Mouse (Mus musculus) heart, postnatal 0 days (tissue): ENCODE results near the gene D5Ertd579e. TPM values are rescaled to one million over a fixed set of nuclear protein-coding genes. Genes with fewer than 3 reads are reported as not detected.
A peak's percentile ranks its signal among the peaks of the same experiment; 100 is the strongest.

Experiments used
- ATAC-seq: fragments of 200-750 bp; cut with Nextera tagmentation; 2 replicates; pipeline ENCODE4 v1.8.0; 2017; ENCODE audit warnings: low read depth, moderate number of reproducible peaks, moderate library complexity; ENCODE audit not compliant: insufficient read depth
- DNase-seq: peaks from one replicate; pipeline ENCODE4 v3.0.0-alpha.2; 2016; ENCODE audit warnings: low spot score
- H3K27ac ChIP-seq: fragments of 300-500 bp; sonication (generic); 2 replicates; pipeline ENCODE4 v1.5.1; 2014; ENCODE audit warnings: low read depth, mild to moderate bottlenecking
- H3K27me3 ChIP-seq: fragments of 300-500 bp; sonication (generic); 2 replicates; pipeline ENCODE4 v1.6.1; 2014; ENCODE audit warnings: low read length, mixed read lengths; ENCODE audit not compliant: control insufficient read depth, insufficient read depth
- H3K36me3 ChIP-seq: fragments of 300-500 bp; sonication (generic); replicated peaks from 2 replicates; pipeline ENCODE4 v1.6.1; 2014; ENCODE audit warnings: low read length, mixed read lengths; ENCODE audit not compliant: control insufficient read depth, insufficient read depth
- H3K4me1 ChIP-seq: fragments of 300-500 bp; sonication (generic); 2 replicates; pipeline ENCODE4 v1.6.1; 2014; ENCODE audit warnings: antibody characterized with exemption; ENCODE audit not compliant: control insufficient read depth, insufficient read depth
- H3K4me2 ChIP-seq: fragments of 300-500 bp; sonication (generic); 2 replicates; pipeline ENCODE4 v1.6.1; 2014; ENCODE audit warnings: low read depth, mild to moderate bottlenecking, low read length, moderate library complexity
- H3K4me3 ChIP-seq: fragments of 300-500 bp; sonication (generic); 2 replicates; pipeline ENCODE4 v1.5.1; 2014; ENCODE audit warnings: low read depth, low read length
- H3K9ac ChIP-seq: fragments of 300-500 bp; sonication (generic); replicated peaks from 2 replicates; pipeline ENCODE4 v1.6.1; 2014; ENCODE audit warnings: low read depth, low read length, mixed read lengths
- H3K9me3 ChIP-seq: fragments of 300-500 bp; sonication (generic); replicated peaks from 2 replicates; pipeline ENCODE4 v1.6.1; 2016; ENCODE audit warnings: low read length; ENCODE audit not compliant: control insufficient read depth
- CTCF ChIP-seq: IDR thresholded peaks from 2 replicates; pipeline ENCODE4 v1.5.1; 2016; ENCODE audit warnings: antibody characterized with exemption, control low read depth, low read depth
- EP300 ChIP-seq: IDR thresholded peaks from 2 replicates; pipeline ENCODE4 v1.6.1; 2016; ENCODE audit warnings: antibody characterized with exemption, low read depth
- WGBS: fragments of 180-500 bp; shearing (Covaris S2); extraction: QIAGEN DNeasy Blood & Tissue Kit; methylation state at CpG from one replicate; pipeline ENCODE4 v1.1.7; 2014; 5-methylcytosine and 5-hydroxymethylcytosine counted together
- polyA plus RNA-seq: library from polyadenylated mRNA; unstranded; fragments of >200 nt; fragmentation: Nextera tagmentation; extraction: Ambion mirVana; gene quantifications from 2 replicates; pipeline ENCODE4 v1.2.1, GENCODE M21; 2015
- total RNA-seq: library from RNA; depleted of rRNA; stranded (reverse); fragments of >200 nt; gene quantifications from 2 replicates; pipeline ENCODE4 v1.2.3, GENCODE M21; 2014; ENCODE audit warnings: low replicate concordance

Gene D5Ertd579e
- total and polyA plus RNA-seq, 2 experiments from 2014 or later: 28.5 to 52.6 TPM

GRCm38 (mm10) chr5:36574147-36574870 is 121.5 kb downstream of the D5Ertd579e start:
- no peak for DNase-seq
- peak; percentile 39; the same call in 1 of the 2 replicates for ATAC-seq
- 20% methylated on average over 8 of the region's 8 CpGs for WGBS
- Histone ChIP-seq H3K27me3 (no peaks in the 10 kb centered on the region), H3K9ac (0 out of 2 replicates have a peak overlapping the region, but pooled peaks have one; percentile 0), H3K9me3 (no peaks in the 10 kb centered on the region), H3K4me3 (no peak overlapping the region), H3K27ac (peak overlapping the region; percentile 76), H3K36me3 (peaks cover 14% of the 10 kb centered on the region), H3K4me2 (no peak overlapping the region), H3K4me1 (peaks cover 29% of the 10 kb centered on the region)
- no peak for TF ChIP-seq CTCF
- TF ChIP-seq EP300: no peak

GRCm38 (mm10) chr5:36573354-36573753 is 122.5 kb downstream of the D5Ertd579e start:
- peaks cover 29% of the 10 kb centered on the region for H3K4me1 ChIP-seq
- H3K4me2 ChIP-seq: no peak overlapping the region
- DNase-seq (no peak), ATAC-seq (no peak)
- H3K9me3 ChIP-seq: no peaks in the 10 kb centered on the region
- 35% methylated on average over 3 of the region's 3 CpGs for WGBS
- no peaks in the 10 kb centered on the region for H3K27me3 ChIP-seq
- TF ChIP-seq EP300 (no peak), CTCF (no peak)
- H3K27ac ChIP-seq: peak overlapping the region; percentile 36
- H3K36me3 ChIP-seq: peaks cover 14% of the 10 kb centered on the region
- H3K9ac ChIP-seq: no peak overlapping the region
- H3K4me3 ChIP-seq: no peak overlapping the region

GRCm38 (mm10) chr5:36571371-36571770 is 124.5 kb downstream of the D5Ertd579e start:
- no peak for TF ChIP-seq EP300
- no peak for TF ChIP-seq CTCF
- no peak for ATAC-seq
- WGBS: 88% methylated on average over 16 of the region's 16 CpGs
- Histone ChIP-seq H3K4me1 (peaks cover 29% of the 10 kb centered on the region), H3K9ac (no peak overlapping the region), H3K27me3 (no peaks in the 10 kb centered on the region), H3K27ac (no peak overlapping the region), H3K9me3 (no peaks in the 10 kb centered on the region), H3K4me3 (no peak overlapping the region), H3K4me2 (no peak overlapping the region), H3K36me3 (peaks cover 14% of the 10 kb centered on the region)
- no peak for DNase-seq

- Histone ChIP-seq H3K36me3 (peaks cover 14% of the 10 kb centered on the region), H3K9me3 (no peaks in the 10 kb centered on the region), H3K27me3 (no peaks in the 10 kb centered on the region), H3K9ac (no peak overlapping the region), H3K27ac (no peak overlapping the region), H3K4me2 (no peak overlapping the region), H3K4me1 (peaks cover 26% of the 10 kb centered on the region), H3K4me3 (no peak overlapping the region)
- DNase-seq (no peak), ATAC-seq (no peak)
- 72% methylated on average over 4 of the region's 4 CpGs for WGBS
- no peak for TF ChIP-seq CTCF
- no peak for TF ChIP-seq EP300
These were observed 125.1 kb downstream of the D5Ertd579e start for GRCm38 (mm10) chr5:36570546-36571245.

- H3K9me3 ChIP-seq: no peaks in the 10 kb centered on the region
- peaks cover 14% of the 10 kb centered on the region for H3K36me3 ChIP-seq
- ATAC-seq (no peak), DNase-seq (no peak)
- H3K4me1 ChIP-seq: peaks cover 21% of the 10 kb centered on the region
- H3K4me2 ChIP-seq: no peak overlapping the region
- no peak overlapping the region for H3K27ac ChIP-seq
- H3K4me3 ChIP-seq: no peak overlapping the region
- 88% methylated on average over 7 of the region's 7 CpGs for WGBS
- H3K27me3 ChIP-seq: no peaks in the 10 kb centered on the region
- no peak overlapping the region for H3K9ac ChIP-seq
- TF ChIP-seq CTCF: no peak
- TF ChIP-seq EP300: no peak
These were observed 125.7 kb downstream of the D5Ertd579e start for GRCm38 (mm10) chr5:36570098-36570497.
